ENCODE assay signal across 11 mouse cellular contexts in the genomic region with DNA sequence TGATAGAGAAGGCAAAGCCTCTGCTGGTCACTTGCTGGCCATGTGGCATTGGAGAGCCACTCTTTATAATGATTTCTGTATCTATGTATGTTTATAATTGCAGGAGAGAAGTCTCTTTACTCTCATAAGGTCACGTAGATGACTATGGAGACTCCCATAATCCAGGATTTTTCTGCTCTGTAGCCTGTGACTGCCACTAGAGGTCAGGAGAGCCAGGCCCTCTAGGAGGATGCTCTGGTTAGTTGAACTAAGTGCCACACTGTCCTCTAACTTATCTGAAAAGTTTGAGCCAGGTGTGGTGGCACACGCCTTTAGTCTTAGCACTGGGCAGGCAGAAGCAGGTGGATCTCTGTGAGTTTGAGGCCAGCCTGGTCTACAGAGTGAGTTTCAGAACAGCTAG. TPM values are rescaled to one million over a fixed set of nuclear protein-coding genes. Genes with fewer than 3 reads are reported as not detected.
A peak's percentile ranks its signal among the peaks of the same experiment; 100 is the strongest.
DNase-seq lines count a peak whose midpoint lies in the region; ATAC-seq and TF ChIP-seq lines count a peak whose summit lies in the region.
"Had no signal": no experiment of that assay in that cellular context is flagged by ENCODE, and none has a peak within 500 bp of the region (broad histone marks: within the 10 kb centered on the region; RNA-seq: fewer than 3 reads in every experiment).

No protein-coding gene starts in this region.

- 65% methylated on average over 2 of the region's 2 CpGs for WGBS in cerebellum, adult 2 months
- WGBS in kidney, postnatal 0 days, result 60% methylated on average over 2 of the region's 2 CpGs
- 89% methylated on average over 2 of the region's 2 CpGs for WGBS in thymus, adult 2 months

- peak; percentile 37; the same call in 1 of the 2 replicates for TF ChIP-seq CTCF in cerebellum, adult 2 months (IDR thresholded peaks at IDR 0.05; ENCODE audit: borderline replicate concordance, insufficient read depth, low read depth, low read length)
- peak; percentile 60 for TF ChIP-seq CTCF in kidney, postnatal 0 days (IDR thresholded peaks at IDR 0.05; ENCODE audit: low read depth)
- no peak for TF ChIP-seq CTCF in thymus, adult 2 months (IDR thresholded peaks at IDR 0.05; ENCODE audit: borderline replicate concordance, control insufficient read depth, extremely low read depth, insufficient read depth, low read length, poor library complexity)

- H3K36me3 ChIP-seq in kidney, postnatal 0 days (ENCODE audit: insufficient read depth, low read length), result no peaks in the 10 kb centered on the region
- no peaks in the 10 kb centered on the region for H3K36me3 ChIP-seq in thymus, adult 2 months (ENCODE audit: control insufficient read depth, insufficient read depth, low read length)
- H3K36me3 ChIP-seq: heart, embryonic 10.5 days; limb, embryonic 12.5 days had no signal

- H3K4me3 ChIP-seq in cerebellum, adult 2 months (replicated peaks; ENCODE audit: insufficient read depth, low read depth, low read length), result no peak overlapping the region
- no peak overlapping the region for H3K4me3 ChIP-seq in kidney, postnatal 0 days (replicated peaks; ENCODE audit: low read depth, low read length)
- no peak overlapping the region for H3K4me3 ChIP-seq in thymus, adult 2 months (ENCODE audit: control insufficient read depth, insufficient read depth, low read length)
- H3K4me3 ChIP-seq: heart, embryonic 10.5 days; limb, embryonic 12.5 days had no signal

- no peak overlapping the region for H3K27ac ChIP-seq in cerebellum, adult 2 months (ENCODE audit: insufficient read depth, low read length)
- no peak overlapping the region for H3K27ac ChIP-seq in kidney, postnatal 0 days
- no peak overlapping the region for H3K27ac ChIP-seq in thymus, adult 2 months (ENCODE audit: control insufficient read depth, insufficient read depth, low read length)
- H3K27ac ChIP-seq: heart, embryonic 10.5 days; limb, embryonic 12.5 days had no signal

- H3K9ac ChIP-seq in kidney, postnatal 0 days (ENCODE audit: low read depth, low read length), result no peak overlapping the region
- H3K9ac ChIP-seq: limb, embryonic 12.5 days had no signal

- no peaks in the 10 kb centered on the region for H3K27me3 ChIP-seq in cerebellum, adult 2 months (ENCODE audit: control insufficient read depth, insufficient read depth, low read length)
- H3K27me3 ChIP-seq in kidney, postnatal 0 days (ENCODE audit: insufficient read depth, low read length), result no peaks in the 10 kb centered on the region
- H3K27me3 ChIP-seq in thymus, adult 2 months (ENCODE audit: control insufficient read depth, insufficient read depth, low read length), result no peaks in the 10 kb centered on the region
- H3K27me3 ChIP-seq: limb, embryonic 12.5 days had no signal

- no peaks in the 10 kb centered on the region for H3K4me1 ChIP-seq in cerebellum, adult 2 months (ENCODE audit: control insufficient read depth, insufficient read depth, low read length)
- no peaks in the 10 kb centered on the region for H3K4me1 ChIP-seq in kidney, postnatal 0 days (replicated peaks; ENCODE audit: insufficient read depth, low read length)
- H3K4me1 ChIP-seq in thymus, adult 2 months (replicated peaks; ENCODE audit: control insufficient read depth, insufficient read depth, low read length), result peaks cover 6% of the 10 kb centered on the region; the same call in 1 of the 2 replicates
- H3K4me1 ChIP-seq: heart, embryonic 10.5 days; limb, embryonic 12.5 days had no signal

- H3K9me3 ChIP-seq in kidney, postnatal 0 days (replicated peaks; ENCODE audit: low read length), result no peaks in the 10 kb centered on the region
- H3K9me3 ChIP-seq: heart, embryonic 10.5 days; limb, embryonic 12.5 days had no signal

- H3K4me2 ChIP-seq in kidney, postnatal 0 days (ENCODE audit: low read length), result no peak overlapping the region
- H3K4me2 ChIP-seq: limb, embryonic 12.5 days had no signal

- ATAC-seq in kidney, postnatal 0 days (replicated peaks; ENCODE audit: low FRiP score, low read depth), result no peak
- no peak for ATAC-seq in frontal cortex, adult (ENCODE audit: low TSS enrichment)

- no peak for DNase-seq in cerebellum, adult 2 months
- DNase-seq in cerebellum, adult 9-10 months, result no peak
- peak; percentile 14 for DNase-seq in kidney, postnatal 0 days (ENCODE audit: low spot score)
- no peak for DNase-seq in kidney, adult 11 months
- DNase-seq in thymus, postnatal 14 days, result peak; percentile 12
- no peak for DNase-seq in thymus, adult 2 months
- no peak for DNase-seq in frontal cortex, postnatal 25 days (ENCODE audit: low spot score in 2 of 2)

- no peak for TF ChIP-seq POLR2A in cerebellum, adult 2 months (IDR thresholded peaks at IDR 0.05; ENCODE audit: borderline replicate concordance, insufficient read depth, low read length)
- TF ChIP-seq POLR2A in thymus, adult 2 months (IDR thresholded peaks at IDR 0.05; ENCODE audit: control insufficient read depth, extremely low read depth, insufficient read depth, low read length, poor library complexity), result no peak

RNA-seq across cellular contexts. Expression of gene Ccdc177, which starts 31.7 kb away (rescaled TPM):
- 4.9 and 5.4 TPM in 2 replicates for polyA plus RNA-seq in cerebellum, adult 2 months (2012; rRNA removed)
- 0.08 and 0.09 TPM in 2 replicates for polyA plus RNA-seq in kidney, postnatal 0 days (2015; fragmentation: Nextera tagmentation; extraction: Ambion mirVana)
- not detected in 2 replicates for polyA plus RNA-seq in thymus, adult 2 months (2012; rRNA removed)
- polyA plus RNA-seq: spleen, adult 2 months had no signal

RNA-seq across cellular contexts. Expression of gene Plekhd1, which starts 36.4 kb away (rescaled TPM):
- polyA plus RNA-seq in cerebellum, adult 2 months (2012; rRNA removed), result 61.7 and 66.3 TPM in 2 replicates
- 3.5 and 4.0 TPM in 2 replicates for polyA plus RNA-seq in kidney, postnatal 0 days (2015; fragmentation: Nextera tagmentation; extraction: Ambion mirVana)
- 0.18 and 0.20 TPM in 2 replicates for polyA plus RNA-seq in thymus, adult 2 months (2012; rRNA removed)

Comparison
In these comparisons a context has a peak if more than half of its experiments do, and no peak if none do; other contexts are left out.
1. DNase-seq: peak in kidney, postnatal 0 days (single experiment) and thymus, postnatal 14 days (single experiment); none in cerebellum, adult 2 months (0 of 2), cerebellum, adult 9-10 months (single experiment), kidney, adult 11 months (single experiment), thymus, adult 2 months (single experiment) and frontal cortex, postnatal 25 days (0 of 2).
2. RNA of gene Plekhd1, which starts 36.4 kb away (polyA plus RNA-seq): 61.7 to 66.3 TPM in cerebellum, adult 2 months; 3.5 to 4.0 TPM in kidney, postnatal 0 days and 0.18 to 0.20 TPM in thymus, adult 2 months; every median in the first group is over 10 times any median in the second.